Mouse (Mus musculus) bone marrow, adult 2 months (tissue): ENCODE measurements around the gene Add3.

Source experiments
- CTCF ChIP-seq: fragments of 200-500 bp; IDR thresholded peaks from 2 replicates; pipeline ENCODE4 v1.5.1; 2011; ENCODE audit warnings: low read length, control low read depth; ENCODE audit not compliant: control insufficient read depth, insufficient read depth
- POLR2A ChIP-seq: fragments of 200-500 bp; IDR thresholded peaks from 2 replicates; pipeline ENCODE4 v1.6.1; 2011; ENCODE audit warnings: low read depth, mild to moderate bottlenecking, control low read depth, low read length, borderline replicate concordance; ENCODE audit not compliant: control insufficient read depth

DNA sequence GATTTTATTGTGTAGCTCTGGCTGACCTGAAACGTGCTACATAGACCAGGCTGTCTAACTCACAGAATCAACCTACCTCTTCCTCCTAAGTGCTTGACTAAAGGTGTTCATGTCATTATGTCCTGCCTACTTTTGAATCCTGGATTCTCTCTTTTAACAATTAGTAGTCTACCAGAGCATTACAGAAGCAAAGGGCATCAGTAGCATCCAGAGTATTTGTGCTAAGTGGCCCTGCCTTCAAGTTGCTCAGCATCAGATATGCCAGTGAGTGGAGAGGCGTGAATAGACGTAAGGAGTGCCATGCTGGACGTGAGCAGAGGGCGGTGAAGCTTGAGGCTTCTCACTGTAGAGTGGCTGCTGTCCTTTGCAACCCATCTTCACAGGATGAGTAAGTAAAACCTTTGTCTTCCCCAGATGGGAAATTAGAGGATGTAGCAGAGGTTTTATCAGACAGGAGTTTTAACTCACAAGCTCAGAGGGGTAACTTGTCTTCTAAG lies 48.5 kb downstream of the Add3 start:
- TF ChIP-seq POLR2A = no peak
- TF ChIP-seq CTCF = no peak
